Mouse (Mus musculus): Measurements from ENCODE around the gene Mrtfa.

DNA sequence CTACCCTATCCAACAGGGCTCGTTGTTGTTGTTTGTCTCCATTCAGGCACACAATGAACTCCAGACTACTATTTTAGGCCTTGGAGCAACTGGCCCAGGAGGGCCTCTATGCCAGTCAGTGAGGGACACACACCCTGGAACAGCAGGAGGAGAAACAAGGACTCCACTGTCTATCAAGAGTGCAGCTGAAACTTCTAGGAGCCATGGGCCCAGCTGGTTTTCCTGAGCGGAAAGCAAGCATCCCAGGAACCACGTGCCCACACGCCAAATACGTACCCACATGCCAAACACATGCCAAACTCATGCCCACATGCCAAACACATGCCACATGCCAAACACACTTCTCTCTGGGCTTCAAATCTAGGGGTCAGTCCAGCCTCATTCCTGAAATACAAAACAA, 152.1 kb downstream of the Mrtfa start:
- TF ChIP-seq CTCF (IDR thresholded peaks at IDR 0.05; ENCODE audit: low read depth, low read length) (no peak), GATA1 (IDR thresholded peaks at IDR 0.05; ENCODE audit: borderline replicate concordance, low read length) (no peak), TAL1 (conservative IDR thresholded peaks at IDR 0.05; ENCODE audit: low read depth, low read length) (no peak), POLR2AphosphoS5 (IDR thresholded peaks at IDR 0.05; ENCODE audit: insufficient replicate concordance, low read depth, low read length) (no peak)

Measured in G1E (cell line).